Comparison of ENCODE assay signal across 8 mouse cellular contexts in genomic region chr16:37947160-37947559, GRCm38 (mm10). TPM values are rescaled to one million over a fixed set of nuclear protein-coding genes. Genes with fewer than 3 reads are reported as not detected.
DNase-seq lines count a peak whose midpoint lies in the region; ATAC-seq and TF ChIP-seq lines count a peak whose summit lies in the region.

No protein-coding gene starts in this region.

- no peak overlapping the region for H3K27ac ChIP-seq in forebrain, embryonic 10.5 days
- no peak overlapping the region for H3K27ac ChIP-seq in forebrain, embryonic 15.5 days (replicated peaks)
- H3K27ac ChIP-seq in cortical plate, adult 2 months (ENCODE audit: insufficient read depth, low read length), result no peak overlapping the region
- H3K27ac ChIP-seq in heart, embryonic 15.5 days, result no peak overlapping the region

- no peak overlapping the region for H3K4me3 ChIP-seq in forebrain, embryonic 10.5 days
- H3K4me3 ChIP-seq in forebrain, embryonic 15.5 days, result no peak overlapping the region
- no peak overlapping the region for H3K4me3 ChIP-seq in cortical plate, adult 2 months (ENCODE audit: insufficient read depth, low read length)
- no peak overlapping the region for H3K4me3 ChIP-seq in heart, embryonic 15.5 days

- TF ChIP-seq POLR2A in cortical plate, adult 2 months (IDR thresholded peaks at IDR 0.05; ENCODE audit: extremely low read depth, insufficient read depth, low read length), result no peak

- no peaks in the 10 kb centered on the region for H3K36me3 ChIP-seq in forebrain, embryonic 10.5 days (replicated peaks)
- no peaks in the 10 kb centered on the region for H3K36me3 ChIP-seq in forebrain, embryonic 15.5 days
- H3K36me3 ChIP-seq in heart, embryonic 15.5 days, result no peaks in the 10 kb centered on the region

- no peak overlapping the region for H3K4me2 ChIP-seq in forebrain, embryonic 15.5 days (replicated peaks)
- no peak overlapping the region for H3K4me2 ChIP-seq in heart, embryonic 15.5 days

- H3K9ac ChIP-seq in forebrain, embryonic 15.5 days (replicated peaks), result no peak overlapping the region
- H3K9ac ChIP-seq in heart, embryonic 15.5 days, result no peak overlapping the region

- peak; percentile 74 for TF ChIP-seq CTCF in cortical plate, adult 2 months (IDR thresholded peaks at IDR 0.05; ENCODE audit: extremely low read depth, insufficient read depth, low read length)

- peak; percentile 54 for DNase-seq in forebrain, embryonic 10.5 days (ENCODE audit: extremely low spot score, low spot score)
- DNase-seq in adipocyte (ENCODE audit: low spot score), result peak; percentile 78
- DNase-seq in kidney, postnatal 14 days, result peak; percentile 68
- peak; percentile 35 for DNase-seq in skeletal muscle tissue, adult 2 months (ENCODE audit: low read depth, low spot score)

- 44% methylated on average over 5 of the region's 5 CpGs for WGBS in forebrain, embryonic 10.5 days
- WGBS in forebrain, embryonic 15.5 days, result 38% methylated on average over 5 of the region's 5 CpGs
- WGBS in heart, embryonic 15.5 days, result 32% methylated on average over 5 of the region's 5 CpGs

- no peaks in the 10 kb centered on the region for H3K9me3 ChIP-seq in forebrain, embryonic 10.5 days
- H3K9me3 ChIP-seq in forebrain, embryonic 15.5 days, result no peaks in the 10 kb centered on the region
- H3K9me3 ChIP-seq in heart, embryonic 15.5 days (replicated peaks), result no peaks in the 10 kb centered on the region

- H3K4me1 ChIP-seq in forebrain, embryonic 10.5 days, result 0 out of 2 replicates have a peak, but pooled peaks cover 3% of the 10 kb centered on the region
- peaks cover 26% of the 10 kb centered on the region for H3K4me1 ChIP-seq in forebrain, embryonic 15.5 days
- no peaks in the 10 kb centered on the region for H3K4me1 ChIP-seq in cortical plate, adult 2 months (ENCODE audit: control insufficient read depth, insufficient read depth, low read length)
- H3K4me1 ChIP-seq in heart, embryonic 15.5 days (replicated peaks), result no peaks in the 10 kb centered on the region; the same call in 1 of the 2 replicates

- no peaks in the 10 kb centered on the region for H3K27me3 ChIP-seq in forebrain, embryonic 10.5 days (ENCODE audit: poor library complexity, severe bottlenecking)
- H3K27me3 ChIP-seq in forebrain, embryonic 15.5 days, result no peaks in the 10 kb centered on the region
- no peaks in the 10 kb centered on the region for H3K27me3 ChIP-seq in heart, embryonic 15.5 days

- ATAC-seq in forebrain, embryonic 15.5 days (replicated peaks), result no peak
- ATAC-seq in heart, embryonic 15.5 days (replicated peaks; ENCODE audit: insufficient number of reproducible peaks, insufficient read depth, low FRiP score, low read depth), result peak; percentile 58; the same call in 1 of the 2 replicates
- ATAC-seq in megakaryocyte progenitor cell, adult 5-6 weeks (replicated peaks; ENCODE audit: poor library complexity), result peak; percentile 94

RNA-seq across cellular contexts. Expression of gene Gpr156, which starts 30.9 kb away (rescaled TPM):
- 1.3 and 1.6 TPM in 2 replicates for polyA plus RNA-seq in forebrain, embryonic 10.5 days (2016; fragmentation: Nextera tagmentation; extraction: Ambion mirVana)
- 5.3 and 5.6 TPM in 2 replicates for polyA plus RNA-seq in forebrain, embryonic 15.5 days (2015; fragmentation: Nextera tagmentation; extraction: Ambion mirVana)
- 0.75 and 0.81 TPM in 2 replicates for polyA plus RNA-seq in cortical plate, adult 2 months (2012; rRNA removed)
- 0.19 and 0.37 TPM in 2 replicates for polyA plus RNA-seq in heart, embryonic 15.5 days (2015; fragmentation: Nextera tagmentation; extraction: Ambion mirVana)
- total RNA-seq in megakaryocyte progenitor cell, adult 5-6 weeks (2015), result not detected in 2 replicates
- total RNA-seq in megakaryocyte progenitor cell, adult 5-6 weeks (2017), result not detected in 2 replicates
